Mouse (Mus musculus) liver, embryonic 14 days (tissue): ENCODE measurements around the gene Xirp2. TPM values are rescaled to one million over a fixed set of nuclear protein-coding genes. Genes with fewer than 3 reads are reported as not detected.

Experiments
- polyA plus RNA-seq: library from polyadenylated mRNA; depleted of rRNA; stranded (reverse); fragments of >200 nt; gene quantifications from 2 replicates; pipeline ENCODE4 v1.2.3, GENCODE M21; 2012; rRNA removed

Xirp2 gene
- not detected in 2 replicates for polyA plus RNA-seq

DNA sequence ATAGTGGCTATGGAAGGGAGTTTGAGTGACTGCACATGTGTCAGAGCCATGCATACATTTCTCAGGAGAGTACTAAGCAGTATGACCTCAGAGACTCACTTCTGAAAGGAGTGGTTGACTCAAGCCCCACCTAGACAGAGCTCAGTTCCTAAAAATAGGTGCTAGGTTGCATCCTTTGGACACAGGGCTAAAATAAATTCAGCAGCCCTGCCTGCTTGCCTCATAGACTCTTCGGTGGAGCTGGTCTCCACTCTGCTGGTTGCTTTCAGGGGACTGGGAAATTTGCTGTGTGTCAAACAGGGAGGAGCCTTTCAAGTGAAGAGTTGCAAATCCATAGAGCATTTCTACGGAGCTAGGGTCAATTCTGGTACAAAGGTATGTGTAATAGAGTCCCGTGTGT, at the start of gene Xirp2:
Gene Xirp2 (plus strand): TSS at position 223 of the 400 bp plus-strand sequence.

DNA sequence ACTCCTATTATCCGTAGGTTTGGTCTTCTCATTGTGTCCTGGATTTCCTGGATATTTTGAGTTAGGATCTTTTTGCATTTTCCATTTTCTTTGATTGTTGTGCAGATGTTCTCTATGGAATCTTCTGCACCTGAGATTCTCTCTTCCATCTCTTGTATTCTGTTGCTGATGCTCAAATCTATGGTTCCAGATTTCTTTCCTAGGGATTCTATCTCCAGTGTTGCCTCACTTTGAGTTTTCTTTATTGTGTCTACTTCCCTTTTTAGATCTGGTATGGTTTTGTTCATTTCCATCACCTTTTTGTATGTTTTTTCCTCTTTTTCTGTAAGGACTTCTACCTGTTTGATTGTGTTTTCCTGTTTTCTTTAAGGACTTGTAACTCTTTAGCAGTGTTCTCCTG, 32.4 kb upstream of the Xirp2 start, which contains the start of gene Gm21830:
Gene Gm21830 (plus strand): TSS at position 301 of the 400 bp plus-strand sequence.

DNA sequence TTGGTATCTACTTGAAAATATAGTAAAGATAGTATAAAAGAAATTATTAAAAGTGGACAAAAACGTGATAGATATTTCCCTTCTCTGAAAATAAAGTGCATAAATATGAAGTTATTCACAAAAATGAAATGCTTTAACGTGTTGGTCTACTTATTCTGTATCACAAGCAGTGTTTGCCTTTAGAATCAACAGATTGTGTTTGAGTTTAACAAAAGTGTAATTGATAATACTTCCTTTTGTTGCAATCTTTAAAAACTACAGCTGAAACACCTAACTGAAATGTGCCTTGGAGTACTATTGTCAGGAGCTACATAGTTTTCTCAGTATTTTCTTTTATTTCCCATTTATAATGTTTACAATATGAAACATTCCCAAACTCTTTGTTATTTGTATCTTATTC, 12.7 kb upstream of the Xirp2 start, which contains the start of gene Gm26727:
Gene Gm26727 (minus strand): TSS at position 101 of the 400 bp plus-strand sequence.

DNA sequence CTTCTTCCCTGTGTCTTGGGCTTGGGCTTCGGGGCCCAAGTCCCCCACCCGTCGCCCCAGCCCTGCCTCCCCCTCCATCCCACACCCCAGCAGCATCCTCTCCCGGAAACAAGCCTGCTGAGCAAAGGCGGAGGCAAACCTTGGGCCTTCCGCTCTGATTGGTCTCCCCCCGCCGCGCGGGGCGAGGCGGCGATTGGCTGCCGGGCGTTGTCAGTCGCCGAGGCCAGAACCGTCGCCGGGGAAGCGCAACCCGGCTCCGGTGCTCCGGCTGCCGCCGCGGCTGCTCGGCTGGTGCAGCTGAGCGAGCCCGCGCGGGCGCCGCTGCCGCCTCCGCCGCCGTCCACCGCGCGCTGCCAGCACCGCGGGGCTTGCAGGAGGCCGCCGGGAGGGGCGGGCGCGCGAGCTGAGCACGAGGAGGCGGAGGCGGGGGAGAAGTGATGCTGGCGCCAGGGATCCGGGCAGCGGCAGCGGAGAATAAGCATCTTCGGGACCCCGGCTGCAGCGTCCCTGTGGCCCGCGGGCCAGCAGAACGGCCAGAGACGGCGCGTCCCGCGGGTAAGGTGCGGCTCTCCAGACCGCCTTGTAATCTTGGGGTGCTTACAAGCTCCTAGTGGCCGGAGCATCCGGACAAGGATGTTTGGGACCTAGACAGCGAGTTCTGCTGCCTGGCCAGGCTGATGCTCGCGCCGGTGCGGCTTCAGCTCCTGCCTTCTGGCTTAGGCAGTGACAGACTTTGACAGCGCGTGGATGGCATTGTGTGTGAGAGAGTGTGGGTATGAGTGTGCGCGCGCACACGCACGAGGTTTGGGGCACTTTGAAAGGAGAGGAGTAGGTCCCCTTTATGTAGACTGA, 119.9 kb downstream of the Xirp2 start, which contains the start of gene B3galt1:
Gene B3galt1 (plus strand): TSS at position 392 of the 852 bp plus-strand sequence.

Other genes with a start within 250 kb of the Xirp2 start
- gene Gm21830, start 32.3 kb upstream of the Xirp2 start, polyA plus RNA-seq: not detected in 2 replicates
- gene Gm26727, start 12.8 kb upstream of the Xirp2 start, polyA plus RNA-seq: not detected in 2 replicates
- gene B3galt1, start 119.9 kb downstream of the Xirp2 start, polyA plus RNA-seq: 0.06 and 0.10 TPM in 2 replicates